Mouse (Mus musculus) megakaryocyte, adult 5-6 weeks (primary cell): ENCODE measurements around the gene Irx2. TPM values are rescaled to one million over a fixed set of nuclear protein-coding genes. Genes with fewer than 3 reads are reported as not detected.

Experiments used
- ATAC-seq: 2 replicates; pipeline ENCODE4 v1.8.0; 2016; ENCODE audit warnings: mild to moderate bottlenecking, inconsistent platforms; ENCODE audit not compliant: poor library complexity, severe bottlenecking
- total RNA-seq, 2 experiments: library from RNA; stranded (forward) in 1 of 2; stranded (reverse) in 1 of 2; fragments of 153-499, 151-499 nt in 1 of 2; fragments of 221-1000, 200-1000 nt in 1 of 2; gene quantifications; 2 replicates each; pipeline versions ENCODE4 v1.2.3 to v1.2.4; 2015 to 2017

Gene Irx2
- total RNA-seq (2015) (not detected in 2 replicates), total RNA-seq (2017) (not detected in 2 replicates)

DNA sequence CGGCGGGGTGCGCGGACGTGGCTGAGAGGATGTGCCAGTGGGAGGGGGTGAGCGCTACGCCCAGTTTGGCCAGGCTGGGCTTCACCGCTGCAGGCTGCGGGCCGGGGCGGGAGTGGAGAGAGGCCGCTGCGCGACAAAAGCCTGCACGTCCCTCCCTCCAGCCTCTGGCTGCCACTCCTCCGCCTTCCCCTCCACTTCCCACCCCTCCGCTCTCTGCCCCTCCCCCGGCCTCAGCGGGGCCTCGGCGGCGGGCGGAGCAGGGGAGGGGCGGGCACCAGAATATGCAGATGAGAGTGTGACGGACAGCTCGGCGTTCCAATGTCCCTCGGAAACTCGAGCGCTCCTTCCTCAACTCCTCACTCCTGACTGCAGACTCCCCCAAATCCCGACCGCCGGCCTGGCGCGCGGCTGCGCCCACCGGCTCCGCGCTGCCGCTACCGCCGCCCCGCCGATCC, at the start of gene Irx2:
Irx2 (plus strand) TSS at position 359 of the 455 bp plus-strand sequence.
- no peak for ATAC-seq

DNA sequence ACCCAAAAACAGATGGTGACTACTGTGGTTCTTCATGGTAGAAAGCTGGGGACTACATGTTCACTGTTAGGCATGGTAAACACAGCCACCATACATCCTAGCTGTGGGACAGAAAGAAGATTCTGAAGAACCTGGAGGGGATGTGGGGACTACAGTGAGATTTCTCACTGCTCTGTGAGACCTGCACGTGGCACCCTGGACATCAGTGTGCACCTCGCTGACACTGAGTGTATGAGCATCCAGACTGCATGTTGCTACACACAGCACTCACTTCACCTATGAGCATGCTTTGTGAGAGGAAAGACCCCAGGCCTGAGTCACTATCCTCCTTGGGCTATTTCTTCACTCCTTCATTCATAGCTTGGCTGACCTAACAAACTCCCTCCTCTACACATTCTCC, 47.3 kb upstream of the Irx2 start:
- ATAC-seq, result no peak

DNA sequence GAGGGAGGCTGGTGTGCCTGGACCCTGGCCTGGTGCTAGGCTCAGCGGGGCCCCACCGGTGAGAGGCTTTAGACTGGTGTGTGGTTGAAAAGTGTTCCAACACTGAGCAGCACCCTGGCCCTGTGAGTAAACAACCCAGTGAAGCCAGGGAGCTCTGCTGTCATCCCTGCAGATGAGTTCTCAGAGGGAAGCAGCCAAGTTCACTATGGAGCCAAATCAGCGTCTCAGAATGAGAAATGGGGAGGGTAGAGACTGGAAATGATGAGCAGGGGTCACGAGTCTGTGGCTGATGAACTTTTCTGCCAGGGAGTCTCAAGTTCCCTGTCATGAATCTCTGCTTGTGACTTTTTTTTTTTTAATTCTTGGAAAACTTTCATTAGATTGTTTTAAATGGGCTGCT, 36.1 kb upstream of the Irx2 start:
- no peak for ATAC-seq

DNA sequence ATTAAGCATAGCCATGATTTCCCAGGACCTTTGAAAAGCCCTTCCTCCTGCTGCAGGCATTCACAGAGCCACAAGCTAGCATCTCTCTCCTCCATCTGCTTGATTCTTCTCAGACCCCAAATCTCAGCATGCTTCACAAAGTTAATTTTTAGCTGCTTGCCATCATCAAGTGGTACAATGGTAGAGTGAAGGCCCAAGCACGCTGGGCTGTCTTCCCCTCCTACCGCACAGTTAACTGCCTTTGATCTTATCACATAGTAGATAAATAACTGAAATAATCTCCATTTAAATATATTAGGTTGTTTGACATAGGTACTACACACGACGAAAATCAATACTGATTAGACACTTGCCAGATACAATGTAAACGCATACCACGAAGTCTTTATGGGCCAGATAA, 35.3 kb upstream of the Irx2 start:
- no peak for ATAC-seq

DNA sequence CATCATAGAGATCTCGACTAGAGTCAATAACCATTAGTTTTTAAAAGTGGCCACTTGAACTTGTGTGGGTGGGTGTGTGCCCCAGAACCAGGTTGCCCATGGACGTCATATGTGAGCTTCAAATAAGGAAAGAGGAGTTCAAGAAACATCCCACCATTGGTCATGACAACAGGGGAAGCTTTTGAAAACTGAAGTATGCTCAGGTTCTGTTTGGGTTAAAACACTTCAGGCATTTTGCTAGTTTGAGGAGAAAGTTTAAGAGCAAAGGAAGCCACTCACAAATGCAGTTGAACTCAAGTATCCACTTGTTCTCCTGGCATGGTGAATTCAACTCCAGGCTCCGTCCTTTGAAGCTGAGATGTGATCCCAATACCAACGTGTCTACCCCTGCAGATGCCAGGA, 34.9 kb upstream of the Irx2 start:
- no peak for ATAC-seq

DNA sequence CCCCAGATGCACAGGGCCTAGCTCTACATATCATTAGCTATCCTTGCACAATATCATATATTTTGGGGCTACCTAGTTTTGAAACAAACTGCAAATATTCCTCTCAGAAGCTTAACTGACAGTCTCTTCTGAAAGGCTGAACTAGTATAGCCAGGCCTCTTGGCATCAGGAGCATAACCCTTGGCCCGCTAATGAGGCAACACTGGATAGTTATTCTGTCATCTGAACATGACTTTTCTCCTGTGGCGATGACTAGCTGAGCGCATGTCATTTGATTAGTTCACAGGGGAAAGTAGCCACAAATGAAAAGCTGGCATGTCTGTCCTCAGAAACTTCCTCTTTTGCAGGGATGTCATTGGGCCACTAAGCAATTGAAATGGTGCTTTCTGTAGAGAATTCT, 29.4 kb upstream of the Irx2 start:
- ATAC-seq, result no peak

DNA sequence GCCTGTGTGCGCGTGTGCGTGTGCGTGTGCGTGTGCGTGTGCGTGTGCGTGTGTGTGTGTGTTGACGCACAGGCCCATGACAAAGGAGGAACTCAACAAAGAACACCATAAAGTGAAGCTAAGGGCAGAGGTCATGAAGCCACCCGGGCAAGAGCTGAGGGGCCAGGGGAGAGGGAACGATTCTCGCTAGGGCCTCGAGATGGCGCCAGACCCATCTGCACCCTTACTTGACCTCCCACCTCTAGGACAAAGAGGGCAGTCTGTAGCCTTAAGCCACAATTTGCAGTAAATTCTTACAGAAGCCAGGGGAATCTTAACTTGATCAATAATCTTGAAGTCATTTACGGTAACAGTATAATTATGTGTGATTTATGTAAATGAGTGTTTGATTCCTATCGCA, 19.9 kb upstream of the Irx2 start:
- no peak for ATAC-seq

DNA sequence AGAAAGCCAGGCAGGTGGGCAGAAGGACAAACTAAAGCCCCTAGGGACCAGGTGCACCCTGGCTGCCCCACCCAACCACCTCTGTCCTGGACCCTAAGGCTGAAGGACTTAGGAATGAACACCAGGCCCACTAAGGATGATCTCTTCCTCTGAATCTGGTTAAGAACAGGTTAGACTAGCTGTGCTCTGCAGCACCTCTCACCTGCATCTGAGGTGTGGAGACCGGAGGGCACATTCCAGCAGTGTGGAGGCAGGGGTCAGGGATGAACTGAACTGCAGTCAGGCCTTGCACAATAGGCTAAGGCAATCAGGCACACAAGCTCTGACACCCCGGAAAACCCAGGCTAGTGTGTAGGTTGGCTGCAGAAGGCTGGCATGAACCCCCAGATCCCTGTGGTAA, 18.3 kb upstream of the Irx2 start:
- ATAC-seq, result no peak

DNA sequence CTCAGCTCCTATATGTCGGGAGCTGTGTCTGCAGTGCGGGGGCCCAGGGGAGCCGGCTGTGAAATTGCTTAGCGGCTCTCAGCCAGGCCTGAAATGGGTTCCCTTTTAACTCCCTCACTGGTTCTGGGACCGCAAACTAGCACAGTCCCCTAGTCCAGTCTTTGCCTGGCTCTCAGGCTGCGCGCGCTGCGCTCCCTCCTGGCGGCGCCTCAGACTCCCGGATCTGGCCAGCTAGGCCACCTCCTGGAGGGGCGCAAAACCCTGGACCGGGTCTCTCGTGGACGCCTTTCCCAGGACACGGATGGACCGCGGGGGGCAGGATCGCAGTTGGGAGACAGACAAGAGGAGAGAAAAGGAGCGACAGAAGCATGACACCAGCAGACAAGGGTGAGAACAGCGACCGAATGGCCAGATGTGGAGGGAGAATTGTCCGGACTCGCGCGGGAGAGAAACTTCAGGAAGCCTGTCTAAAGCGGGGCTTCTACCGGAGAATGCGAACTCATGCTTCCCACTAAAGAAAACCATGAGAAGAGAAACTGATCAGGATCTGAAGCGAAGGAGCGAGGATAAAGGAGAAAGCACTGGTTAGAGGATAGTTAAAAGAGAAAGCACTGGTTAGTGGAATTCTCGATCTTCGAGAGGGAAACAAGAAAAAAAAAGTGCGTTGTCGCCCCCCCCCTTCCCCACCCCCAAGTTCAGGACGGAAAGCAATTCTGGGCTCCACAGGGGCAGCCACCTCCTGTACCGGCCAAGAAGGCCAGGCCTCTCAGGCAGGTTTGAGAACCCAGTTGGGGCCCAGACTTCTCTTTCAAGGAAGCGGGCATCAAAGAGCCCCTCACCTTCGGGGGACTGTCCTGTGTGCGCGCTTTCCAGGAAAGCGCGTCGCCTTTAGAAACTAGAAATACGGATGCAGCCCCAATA, 4.4 kb upstream of the Irx2 start:
- no peak for ATAC-seq

DNA sequence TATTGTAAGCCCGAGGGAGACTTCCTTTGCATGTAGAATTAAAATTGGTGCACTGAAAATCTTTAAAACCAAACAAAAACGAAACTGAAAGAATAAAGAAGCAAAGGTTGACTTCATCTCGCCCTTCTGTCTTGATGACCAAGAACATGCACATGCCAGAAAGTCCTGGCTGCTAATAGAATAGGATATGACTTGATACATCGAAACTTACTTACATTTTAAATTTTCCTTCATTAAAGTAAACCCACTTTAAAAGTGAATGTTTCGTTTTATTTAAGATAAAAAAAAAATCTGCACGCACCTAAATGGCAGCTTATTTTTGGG, 3.8 kb upstream of the Irx2 start:
- no peak for ATAC-seq

DNA sequence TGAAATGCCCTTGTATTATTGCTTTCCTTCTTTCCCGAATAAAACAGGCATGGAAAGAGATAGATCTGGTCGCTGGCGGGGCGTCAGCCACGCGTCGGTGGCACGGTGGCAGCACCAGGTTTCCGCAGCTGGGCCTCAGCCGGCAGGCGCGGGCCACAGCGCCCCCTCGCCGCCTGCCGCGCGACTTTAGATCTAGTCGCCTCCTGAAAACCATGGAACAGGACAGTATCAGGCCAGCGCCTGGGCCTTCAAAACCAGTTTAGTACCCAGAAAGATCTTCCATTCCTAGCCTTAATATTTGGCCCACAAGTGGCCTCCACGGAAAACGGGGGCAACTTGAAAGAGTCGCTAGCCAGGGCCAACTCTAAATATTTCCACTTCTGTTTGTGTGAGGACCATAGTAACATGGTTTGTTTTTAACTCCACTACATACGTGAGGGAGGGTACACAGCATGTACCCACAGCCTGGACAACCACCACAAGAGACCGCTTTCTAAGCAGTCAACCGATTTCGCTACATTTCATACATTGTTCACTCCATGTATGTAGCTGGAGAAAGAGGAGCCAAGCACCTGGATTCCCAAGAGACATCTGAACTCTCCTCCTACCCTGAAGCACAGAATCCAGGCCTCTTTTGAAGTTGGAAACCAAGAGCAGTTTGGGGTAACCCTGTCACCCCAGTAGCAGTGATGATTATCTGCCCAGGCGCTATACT, 3.2 kb upstream of the Irx2 start:
- ATAC-seq, result no peak

DNA sequence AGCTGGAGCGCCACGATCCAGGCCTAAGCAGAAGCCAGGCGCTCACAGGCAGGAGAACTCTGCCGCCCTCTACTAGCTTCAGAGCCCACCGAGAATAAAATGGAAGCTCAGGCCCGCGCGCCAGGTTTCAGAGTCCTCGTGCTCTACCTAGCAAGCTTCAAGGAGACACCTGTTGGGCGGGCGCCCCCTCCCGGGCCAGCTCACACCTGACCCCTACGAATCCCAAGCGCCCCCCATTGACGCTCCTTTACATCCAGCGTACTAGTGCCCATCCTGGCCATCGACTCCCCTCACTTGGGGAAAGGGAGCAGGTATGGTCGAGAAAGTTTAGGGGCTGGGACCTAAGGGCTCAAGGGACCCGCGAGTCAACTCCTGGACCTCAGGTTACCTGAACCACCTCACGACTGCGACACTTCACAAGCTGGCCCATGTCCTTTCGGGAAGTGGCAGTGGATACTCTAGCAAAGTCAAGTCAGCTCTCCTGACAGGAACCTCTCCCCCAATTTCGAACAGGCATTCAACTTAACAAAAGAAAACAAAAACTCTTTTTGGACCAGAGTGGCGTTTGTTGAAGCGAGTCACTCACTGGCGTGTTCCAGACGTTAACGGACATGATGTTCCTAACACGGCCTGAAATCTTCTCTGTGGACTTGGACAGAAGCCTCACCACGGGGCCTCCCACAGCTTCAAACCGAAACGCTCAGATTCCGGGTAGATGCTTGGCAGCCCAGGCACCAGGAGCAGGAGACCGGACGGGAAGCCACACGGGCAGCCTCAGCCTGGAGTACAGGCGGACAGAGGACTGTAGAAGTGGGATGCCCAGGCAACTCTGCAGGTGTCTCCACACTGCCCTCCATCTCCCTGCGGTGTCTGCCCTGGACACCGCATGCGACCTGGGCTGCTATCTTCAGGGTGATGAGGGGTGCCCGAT, 964 bp upstream of the Irx2 start:
- no peak for ATAC-seq

DNA sequence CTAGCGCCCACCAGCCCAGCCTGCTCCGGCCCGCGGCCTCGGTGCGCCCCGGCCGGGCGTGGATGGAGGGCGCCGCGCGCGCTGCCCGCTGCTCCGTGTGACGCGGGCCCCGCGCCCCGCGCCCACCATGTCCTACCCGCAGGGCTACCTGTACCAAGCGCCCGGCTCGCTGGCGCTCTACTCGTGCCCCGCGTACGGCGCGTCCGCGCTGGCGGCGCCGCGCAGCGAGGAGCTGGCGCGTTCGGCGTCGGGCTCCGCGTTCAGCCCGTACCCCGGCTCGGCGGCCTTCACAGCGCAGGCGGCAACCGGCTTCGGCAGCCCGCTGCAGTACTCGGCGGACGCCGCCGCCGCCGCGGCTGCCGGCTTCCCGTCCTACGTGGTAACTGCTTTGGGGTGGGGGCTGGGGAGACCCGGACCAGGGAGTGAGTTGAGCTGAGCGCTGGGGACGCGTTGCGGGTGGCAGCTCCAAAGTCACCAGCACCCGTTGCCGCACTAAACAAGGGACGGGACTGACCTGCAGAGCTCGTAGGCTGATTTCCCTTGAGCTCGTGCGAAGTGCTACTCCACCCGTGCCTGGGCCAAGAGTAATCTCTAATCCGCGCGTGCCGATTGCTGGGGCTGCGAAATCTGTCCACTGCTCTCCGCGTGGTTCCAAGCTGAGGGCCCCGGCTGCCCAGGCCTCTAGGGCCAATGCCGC, 463 bp downstream of the Irx2 start:
- no peak for ATAC-seq

DNA sequence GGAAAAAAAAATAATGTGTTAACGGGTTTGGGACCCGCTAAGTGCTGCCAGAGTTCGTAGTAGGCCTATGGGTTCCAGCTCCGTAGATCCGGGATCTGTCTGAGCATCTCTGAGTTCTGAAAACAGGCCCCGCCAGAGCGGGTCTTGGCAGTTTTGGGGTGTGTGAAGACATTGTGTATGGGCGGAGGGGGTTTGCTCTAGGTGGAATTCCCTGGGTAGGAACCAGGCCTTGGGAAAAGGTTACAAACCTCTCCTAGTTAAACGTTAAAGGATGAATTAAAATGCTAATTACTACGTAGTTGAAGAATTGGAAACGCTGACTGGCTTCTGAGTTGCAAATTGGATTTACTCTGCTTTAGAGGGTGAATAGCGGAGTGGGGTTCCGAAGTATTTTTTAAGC, 1.2 kb downstream of the Irx2 start:
- ATAC-seq, result no peak

DNA sequence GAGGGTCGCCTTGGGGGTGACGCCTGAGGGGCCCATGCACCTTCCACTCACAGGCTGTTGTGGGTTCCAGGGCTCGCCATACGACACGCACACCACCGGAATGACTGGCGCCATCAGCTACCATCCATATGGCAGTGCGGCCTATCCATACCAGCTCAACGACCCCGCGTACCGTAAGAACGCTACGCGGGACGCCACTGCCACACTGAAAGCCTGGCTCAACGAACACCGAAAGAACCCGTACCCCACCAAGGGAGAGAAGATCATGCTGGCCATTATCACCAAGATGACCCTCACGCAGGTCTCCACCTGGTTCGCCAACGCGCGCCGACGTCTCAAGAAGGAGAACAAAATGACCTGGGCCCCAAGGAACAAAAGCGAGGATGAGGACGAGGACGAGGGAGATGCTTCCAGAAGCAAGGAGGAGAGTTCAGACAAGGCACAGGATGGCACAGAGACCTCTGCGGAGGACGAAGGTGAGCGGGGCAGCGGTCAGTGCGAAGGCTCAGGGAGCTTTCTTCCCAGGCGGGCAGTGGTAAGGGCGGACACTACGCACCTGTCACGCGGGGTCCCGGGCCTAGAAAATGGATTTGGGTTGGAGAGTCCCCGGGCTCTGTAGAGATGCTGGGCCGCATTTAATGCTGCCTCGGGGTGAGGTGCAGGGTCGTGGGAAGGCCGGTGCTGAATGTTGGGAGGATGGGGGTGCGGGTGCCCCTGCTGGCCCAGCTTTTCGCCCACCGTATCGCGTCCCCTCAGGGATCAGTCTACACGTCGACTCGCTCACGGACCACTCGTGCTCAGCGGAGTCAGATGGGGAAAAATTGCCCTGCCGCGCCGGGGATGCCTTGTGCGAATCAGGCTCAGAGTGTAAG, 2.1 kb downstream of the Irx2 start:
- no peak for ATAC-seq

DNA sequence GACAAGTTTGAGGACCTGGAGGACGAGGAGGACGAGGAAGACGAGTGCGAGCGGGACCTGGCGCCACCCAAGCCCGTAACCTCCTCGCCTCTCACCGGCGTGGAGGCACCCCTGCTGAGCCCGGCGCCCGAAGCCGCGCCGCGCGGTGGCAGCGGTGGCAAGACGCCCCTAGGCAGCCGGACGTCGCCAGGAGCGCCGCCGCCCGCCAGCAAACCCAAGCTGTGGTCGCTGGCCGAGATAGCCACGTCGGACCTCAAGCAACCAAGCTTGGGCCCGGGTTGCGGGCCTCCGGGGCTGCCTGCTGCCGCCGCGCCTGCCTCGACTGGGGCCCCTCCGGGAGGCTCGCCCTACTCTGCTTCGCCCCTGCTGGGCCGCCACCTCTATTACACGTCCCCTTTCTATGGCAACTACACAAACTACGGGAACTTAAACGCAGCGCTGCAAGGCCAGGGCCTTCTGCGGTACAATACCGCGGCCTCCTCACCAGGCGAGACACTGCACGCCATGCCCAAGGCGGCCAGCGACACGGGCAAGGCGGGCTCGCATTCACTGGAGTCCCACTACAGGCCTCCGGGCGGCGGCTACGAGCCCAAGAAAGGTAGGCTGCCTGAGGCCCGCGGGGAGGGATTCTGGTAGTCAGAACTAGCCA, 2.9 kb downstream of the Irx2 start:
- ATAC-seq, result no peak

DNA sequence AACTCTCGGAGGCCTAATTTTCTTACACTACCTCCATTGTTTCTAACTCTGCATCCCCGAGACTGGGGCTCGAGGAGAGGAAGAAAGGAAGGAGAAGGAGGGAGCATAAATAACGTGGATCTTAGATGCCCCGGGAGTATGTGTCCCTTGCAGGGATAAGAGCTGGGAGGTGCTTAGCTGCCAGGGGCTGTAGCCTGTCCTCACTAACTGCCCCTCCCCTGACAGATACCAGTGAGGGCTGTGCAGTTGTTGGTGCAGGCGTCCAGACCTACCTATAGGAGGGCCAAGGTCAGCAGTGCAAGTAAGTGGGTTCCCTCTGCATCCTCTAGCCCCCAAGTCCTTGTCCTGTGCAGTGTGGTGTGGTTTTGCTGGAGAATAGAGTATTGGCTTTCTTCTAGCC, 3.7 kb downstream of the Irx2 start:
- no peak for ATAC-seq

DNA sequence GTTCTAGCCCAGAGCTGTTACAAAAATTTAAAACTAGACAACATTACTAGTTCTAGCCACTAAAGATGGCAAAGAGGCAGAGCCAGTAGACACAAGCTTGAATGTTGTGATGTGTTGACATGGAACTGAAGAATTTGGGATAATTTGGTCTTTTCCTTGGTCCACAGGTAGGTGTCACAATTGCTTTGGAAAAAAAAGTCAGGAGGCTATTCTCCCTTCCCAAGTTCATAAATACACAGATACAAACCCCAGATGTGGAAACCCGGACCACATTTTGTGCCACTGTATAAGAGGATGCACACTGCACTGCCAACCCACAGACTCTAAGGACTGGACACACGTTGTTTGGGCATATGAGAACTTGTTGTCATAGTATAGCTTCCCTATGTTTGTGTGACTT, 4.5 kb downstream of the Irx2 start:
- ATAC-seq, result no peak

DNA sequence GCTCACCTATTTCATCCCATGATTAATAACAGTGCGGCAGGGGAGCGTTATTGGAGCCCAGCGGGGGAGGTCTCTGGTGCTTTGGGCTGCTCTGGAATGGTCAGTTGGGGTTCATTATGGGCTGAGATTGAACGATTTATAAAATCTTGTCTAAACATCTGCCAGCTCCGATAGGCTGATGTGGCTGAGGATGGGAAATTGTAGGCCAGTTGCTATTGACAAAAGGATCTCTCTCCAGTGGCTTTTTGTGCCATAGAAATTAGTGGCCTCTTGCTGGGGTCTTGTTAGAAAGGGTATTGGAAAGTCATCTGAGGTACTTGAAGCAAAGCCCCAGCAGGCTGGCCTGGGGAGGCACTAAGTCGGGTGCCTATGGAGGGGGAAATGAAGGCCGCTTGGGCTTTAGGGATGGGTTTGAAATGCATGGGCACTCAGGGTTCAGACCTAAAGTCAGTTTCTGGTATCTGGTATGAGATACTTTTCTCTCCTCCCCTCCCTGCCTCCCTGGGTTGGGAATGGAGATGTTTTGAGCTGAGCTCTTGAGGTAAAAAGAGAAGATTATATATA, 6.2 kb downstream of the Irx2 start:
- no peak for ATAC-seq
